Mouse (Mus musculus): ENCODE measurements around the gene Bahcc1. TPM values are rescaled to one million over a fixed set of nuclear protein-coding genes. Genes with fewer than 3 reads are reported as not detected.

Bahcc1 gene
- polyA plus RNA-seq, 1 experiment from 2014 or later: 14.8 TPM

- no peaks in the 10 kb centered on the region for H3K36me3 ChIP-seq (ENCODE audit: control insufficient read depth, insufficient read depth)
- peaks cover 54% of the 10 kb centered on the region for H3K4me1 ChIP-seq (replicated peaks; ENCODE audit: control insufficient read depth, insufficient read depth, low read length)
- H3K9ac ChIP-seq (replicated peaks; ENCODE audit: low read depth, low read length): no peak overlapping the region
- H3K27me3 ChIP-seq (replicated peaks; ENCODE audit: control insufficient read depth, insufficient read depth, low read length): no peaks in the 10 kb centered on the region
- H3K4me2 ChIP-seq (ENCODE audit: low read length): no peak overlapping the region
- no peaks in the 10 kb centered on the region for H3K9me3 ChIP-seq (ENCODE audit: control insufficient read depth, low read length)
- 17% methylated on average over 5 of the region's 5 CpGs for WGBS
- H3K27ac ChIP-seq (ENCODE audit: low read length): no peak overlapping the region
- no peak for ATAC-seq
- H3K4me3 ChIP-seq (replicated peaks; ENCODE audit: low read length): no peak overlapping the region
These were observed 74.3 kb downstream of the Bahcc1 start for GRCm38 (mm10) chr11:120307132-120307413.

- Histone ChIP-seq H3K4me2 (ENCODE audit: low read length) (no peak overlapping the region), H3K36me3 (ENCODE audit: control insufficient read depth, insufficient read depth) (no peaks in the 10 kb centered on the region), H3K27me3 (replicated peaks; ENCODE audit: control insufficient read depth, insufficient read depth, low read length) (no peaks in the 10 kb centered on the region), H3K4me1 (replicated peaks; ENCODE audit: control insufficient read depth, insufficient read depth, low read length) (peaks cover 54% of the 10 kb centered on the region), H3K27ac (ENCODE audit: low read length) (no peak overlapping the region), H3K9me3 (ENCODE audit: control insufficient read depth, low read length) (no peaks in the 10 kb centered on the region), H3K9ac (replicated peaks; ENCODE audit: low read depth, low read length) (no peak overlapping the region), H3K4me3 (replicated peaks; ENCODE audit: low read length) (no peak overlapping the region)
- WGBS: 5% methylated on average over 19 of the region's 19 CpGs
- ATAC-seq: no peak
These were observed 75.1 kb downstream of the Bahcc1 start for GRCm38 (mm10) chr11:120307566-120308430.

DNA sequence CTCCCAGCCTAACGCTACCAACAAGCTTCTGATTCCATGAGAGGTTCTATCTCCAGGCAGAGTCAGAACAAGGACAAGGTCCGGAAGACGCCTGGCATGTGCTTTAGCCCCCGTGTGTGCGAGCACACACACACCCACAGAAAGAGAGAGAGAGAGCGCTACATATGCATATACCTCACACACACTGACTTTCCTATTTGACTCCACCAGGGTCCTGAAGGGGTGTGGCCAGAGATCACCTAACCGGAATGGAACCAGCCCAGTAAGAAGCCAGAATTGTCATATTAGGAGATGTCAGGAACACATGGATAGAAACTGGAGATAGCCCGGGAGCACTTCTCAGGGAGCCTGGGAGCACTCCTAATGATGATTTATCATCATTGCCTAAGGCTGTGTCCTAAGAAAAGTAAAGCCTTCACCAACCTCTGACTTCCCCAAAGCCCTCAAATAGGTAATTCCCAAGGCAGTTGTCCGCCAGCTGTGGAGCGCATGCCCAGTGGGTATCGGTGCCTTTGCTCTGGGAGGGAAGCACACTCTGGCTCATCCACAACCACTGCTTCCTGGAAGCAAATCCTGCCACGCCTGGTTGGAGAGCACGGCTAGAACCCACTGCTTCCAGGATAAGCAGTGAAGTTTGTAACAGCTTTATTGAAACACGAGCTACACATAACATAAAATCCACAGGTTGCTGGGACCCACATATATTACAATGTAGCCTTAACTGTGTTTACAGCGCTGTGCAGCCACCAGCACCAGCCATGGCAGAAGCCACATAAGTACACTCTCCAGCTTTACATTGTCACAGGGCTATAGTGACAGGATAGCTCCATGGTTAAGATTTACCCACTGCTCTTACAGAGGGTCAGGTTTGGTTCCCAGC, 75.9 kb downstream of the Bahcc1 start:
- no peak for ATAC-seq
- Histone ChIP-seq H3K9me3 (ENCODE audit: control insufficient read depth, low read length) (no peaks in the 10 kb centered on the region), H3K27ac (ENCODE audit: low read length) (no peak overlapping the region), H3K4me2 (ENCODE audit: low read length) (no peak overlapping the region), H3K36me3 (ENCODE audit: control insufficient read depth, insufficient read depth) (no peaks in the 10 kb centered on the region), H3K27me3 (replicated peaks; ENCODE audit: control insufficient read depth, insufficient read depth, low read length) (no peaks in the 10 kb centered on the region), H3K4me3 (replicated peaks; ENCODE audit: low read length) (no peak overlapping the region), H3K9ac (replicated peaks; ENCODE audit: low read depth, low read length) (no peak overlapping the region), H3K4me1 (replicated peaks; ENCODE audit: control insufficient read depth, insufficient read depth, low read length) (peaks cover 54% of the 10 kb centered on the region)
- WGBS: 59% methylated on average over 15 of the region's 15 CpGs

- Histone ChIP-seq H3K4me3 (replicated peaks; ENCODE audit: low read length) (peak overlapping the region; percentile 50), H3K27me3 (replicated peaks; ENCODE audit: control insufficient read depth, insufficient read depth, low read length) (no peaks in the 10 kb centered on the region), H3K4me2 (ENCODE audit: low read length) (peak overlapping the region; percentile 85), H3K9ac (replicated peaks; ENCODE audit: low read depth, low read length) (peak overlapping the region; percentile 80), H3K36me3 (ENCODE audit: control insufficient read depth, insufficient read depth) (no peaks in the 10 kb centered on the region), H3K27ac (ENCODE audit: low read length) (peak overlapping the region; percentile 87), H3K9me3 (ENCODE audit: control insufficient read depth, low read length) (no peaks in the 10 kb centered on the region), H3K4me1 (replicated peaks; ENCODE audit: control insufficient read depth, insufficient read depth, low read length) (peaks cover 48% of the 10 kb centered on the region)
- peak; percentile 95 for ATAC-seq
- under 1% methylated on average over 45 of the region's 45 CpGs for WGBS
These were observed 78.1 kb downstream of the Bahcc1 start for GRCm38 (mm10) chr11:120310813-120311312.

- H3K4me3 ChIP-seq (replicated peaks; ENCODE audit: low read length): peak overlapping the region; percentile 50
- H3K4me1 ChIP-seq (replicated peaks; ENCODE audit: control insufficient read depth, insufficient read depth, low read length): peaks cover 41% of the 10 kb centered on the region
- H3K36me3 ChIP-seq (ENCODE audit: control insufficient read depth, insufficient read depth): no peaks in the 10 kb centered on the region
- H3K27ac ChIP-seq (ENCODE audit: low read length): peak overlapping the region; percentile 17; the same call in 1 of the 2 replicates
- peak overlapping the region; percentile 80 for H3K9ac ChIP-seq (replicated peaks; ENCODE audit: low read depth, low read length)
- 53% methylated on average over 10 of the region's 10 CpGs for WGBS
- ATAC-seq: no peak
- H3K4me2 ChIP-seq (ENCODE audit: low read length): peak overlapping the region; percentile 85
- H3K9me3 ChIP-seq (ENCODE audit: control insufficient read depth, low read length): no peaks in the 10 kb centered on the region
- H3K27me3 ChIP-seq (replicated peaks; ENCODE audit: control insufficient read depth, insufficient read depth, low read length): no peaks in the 10 kb centered on the region
These were observed 78.8 kb downstream of the Bahcc1 start for GRCm38 (mm10) chr11:120311561-120311960.

- Histone ChIP-seq H3K27ac (ENCODE audit: low read length) (no peak overlapping the region), H3K4me1 (replicated peaks; ENCODE audit: control insufficient read depth, insufficient read depth, low read length) (peaks cover 40% of the 10 kb centered on the region), H3K9me3 (ENCODE audit: control insufficient read depth, low read length) (no peaks in the 10 kb centered on the region), H3K4me2 (ENCODE audit: low read length) (no peak overlapping the region), H3K27me3 (replicated peaks; ENCODE audit: control insufficient read depth, insufficient read depth, low read length) (no peaks in the 10 kb centered on the region), H3K36me3 (ENCODE audit: control insufficient read depth, insufficient read depth) (no peaks in the 10 kb centered on the region), H3K4me3 (replicated peaks; ENCODE audit: low read length) (no peak overlapping the region), H3K9ac (replicated peaks; ENCODE audit: low read depth, low read length) (no peak overlapping the region; the same call in 1 of the 2 replicates)
- 83% methylated on average over 6 of the region's 6 CpGs for WGBS
- no peak for ATAC-seq
These were observed 79.3 kb downstream of the Bahcc1 start for GRCm38 (mm10) chr11:120312069-120312468.

- 60% methylated on average over 6 of the region's 6 CpGs for WGBS
- H3K27ac ChIP-seq (ENCODE audit: low read length): no peak overlapping the region
These were observed 81.3 kb downstream of the Bahcc1 start for GRCm38 (mm10) chr11:120313906-120314685.

GRCm38 (mm10) chr11:120314721-120315415, 82.1 kb downstream of the Bahcc1 start:
- Histone ChIP-seq H3K4me1 (replicated peaks; ENCODE audit: control insufficient read depth, insufficient read depth, low read length) (peaks cover 34% of the 10 kb centered on the region), H3K36me3 (ENCODE audit: control insufficient read depth, insufficient read depth) (no peaks in the 10 kb centered on the region), H3K27ac (ENCODE audit: low read length) (peak overlapping the region; percentile 97), H3K9ac (replicated peaks; ENCODE audit: low read depth, low read length) (peak overlapping the region; percentile 70; the same call in 1 of the 2 replicates), H3K4me3 (replicated peaks; ENCODE audit: low read length) (no peak overlapping the region; the same call in 1 of the 2 replicates), H3K4me2 (ENCODE audit: low read length) (peak overlapping the region; percentile 75), H3K9me3 (ENCODE audit: control insufficient read depth, low read length) (no peaks in the 10 kb centered on the region), H3K27me3 (replicated peaks; ENCODE audit: control insufficient read depth, insufficient read depth, low read length) (no peaks in the 10 kb centered on the region)
- no peak for ATAC-seq
- 36% methylated on average over 16 of the region's 16 CpGs for WGBS

More at GRCm38 (mm10) chr11:120313906-120314685, 81.3 kb downstream of the Bahcc1 start:
- Histone ChIP-seq H3K4me1 (replicated peaks; ENCODE audit: control insufficient read depth, insufficient read depth, low read length) (peaks cover 34% of the 10 kb centered on the region), H3K4me3 (replicated peaks; ENCODE audit: low read length) (no peak overlapping the region), H3K9me3 (ENCODE audit: control insufficient read depth, low read length) (no peaks in the 10 kb centered on the region), H3K9ac (replicated peaks; ENCODE audit: low read depth, low read length) (no peak overlapping the region), H3K36me3 (ENCODE audit: control insufficient read depth, insufficient read depth) (no peaks in the 10 kb centered on the region), H3K4me2 (ENCODE audit: low read length) (no peak overlapping the region), H3K27me3 (replicated peaks; ENCODE audit: control insufficient read depth, insufficient read depth, low read length) (no peaks in the 10 kb centered on the region)
- ATAC-seq: no peak

Measured in forebrain, embryonic 16.5 days (tissue).